Mouse (Mus musculus) CH12.LX (cell line): ENCODE measurements at regions not wholly inside any gene's neighbourhood (a gene's known extent, or its start where the extent isn't known, plus 50 kb on each side); places are given as distances from the start of the nearest gene placed in this dataset.

Source experiments
- DNase-seq: peaks from one replicate; pipeline ENCODE4 v3.0.0-alpha.2; 2013; ENCODE audit errors: extremely low read depth
- H3K27ac ChIP-seq: 2 replicates; pipeline ENCODE4 v1.5.1; 2012; ENCODE audit warnings: low read depth, mild to moderate bottlenecking, control low read depth, moderate library complexity; ENCODE audit not compliant: insufficient read depth
- H3K27me3 ChIP-seq: replicated peaks from 2 replicates; pipeline ENCODE3; 2012; ENCODE audit warnings: inconsistent platforms
- H3K36me3 ChIP-seq, 2 experiments: replicated peaks in 1 of 2; 2 replicates each; pipeline versions ENCODE3 to v1.6.1; 2012; ENCODE audit warnings: inconsistent platforms in 1 of 2, low read length in 1 of 2, mild to moderate bottlenecking in 1 of 2, mixed read lengths in 1 of 2, moderate library complexity in 1 of 2; ENCODE audit not compliant: control insufficient read depth in 1 of 2, insufficient read depth in 1 of 2
- H3K4me1 ChIP-seq, 2 experiments: 2 replicates each; pipeline ENCODE4 v1.6.1; 2012; ENCODE audit warnings: inconsistent platforms in 1 of 2, moderate library complexity in 1 of 2; ENCODE audit not compliant: insufficient read depth in 2 of 2, control insufficient read depth in 1 of 2
- H3K4me2 ChIP-seq: 2 replicates; pipeline ENCODE4 v1.6.1; 2012; ENCODE audit warnings: low read depth, mild to moderate bottlenecking, control low read depth; ENCODE audit not compliant: poor library complexity, insufficient read depth, severe bottlenecking
- H3K4me3 ChIP-seq, 3 experiments: fragments of 150-350 bp in 1 of 3; sonication (generic) in 1 of 3; replicated peaks in 1 of 3; 2 replicates each; pipeline versions ENCODE3 to v1.5.1; 2011 to 2012; ENCODE audit warnings: low read depth in 2 of 3, low read length in 2 of 3, mild to moderate bottlenecking in 2 of 3, moderate library complexity in 2 of 3, control low read depth in 1 of 3, improper control_type of control experiment in 1 of 3, inconsistent platforms in 1 of 3, mixed read lengths in 1 of 3; ENCODE audit not compliant: poor library complexity in 1 of 3
- H3K79me2 ChIP-seq: replicated peaks from 2 replicates; pipeline ENCODE4 v1.6.1; 2012; ENCODE audit warnings: mild to moderate bottlenecking, moderate library complexity; ENCODE audit not compliant: control insufficient read depth, poor library complexity, insufficient read depth, severe bottlenecking; ENCODE audit errors: extremely low read depth
- H3K9ac ChIP-seq: 2 replicates; pipeline ENCODE4 v1.6.1; 2012; ENCODE audit warnings: low read depth, mild to moderate bottlenecking, control low read depth, moderate library complexity; ENCODE audit not compliant: insufficient read depth
- H3K9me3 ChIP-seq: replicated peaks from 2 replicates; pipeline ENCODE3; 2012; ENCODE audit warnings: low read length, inconsistent platforms, mixed read lengths
- BHLHE40 ChIP-seq: IDR thresholded peaks from 2 replicates; pipeline ENCODE4 v1.6.1; 2011; ENCODE audit warnings: mild to moderate bottlenecking, low read depth, low read length, improper control_type of control experiment
- CTCF ChIP-seq, 2 experiments: IDR thresholded peaks in 1 of 2; conservative IDR thresholded peaks in 1 of 2; 2 replicates each; pipeline ENCODE4 v1.5.1; 2011 to 2012; ENCODE audit warnings: low read depth in 2 of 2, low read length in 2 of 2, improper control_type of control experiment in 1 of 2, inconsistent platforms in 1 of 2, mild to moderate bottlenecking in 1 of 2, moderate library complexity in 1 of 2
- JUND ChIP-seq: conservative IDR thresholded peaks from 2 replicates; pipeline ENCODE4 v1.6.1; 2011; ENCODE audit warnings: low read depth, low read length, improper control_type of control experiment
- KAT2A ChIP-seq: IDR thresholded peaks from 2 replicates; pipeline ENCODE4 v1.6.1; 2012; ENCODE audit warnings: low read length, improper control_type of control experiment, inconsistent platforms; ENCODE audit not compliant: insufficient replicate concordance
- MXI1 ChIP-seq: IDR thresholded peaks from 2 replicates; pipeline ENCODE4 v1.6.1; 2011; ENCODE audit warnings: mild to moderate bottlenecking, low read depth, low read length, improper control_type of control experiment
- MYC ChIP-seq: IDR thresholded peaks from 2 replicates; pipeline ENCODE4 v1.6.1; 2011; ENCODE audit warnings: low read depth, mild to moderate bottlenecking, improper control_type of control experiment, low read length
- RAD21 ChIP-seq: IDR thresholded peaks from 2 replicates; pipeline ENCODE4 v1.6.1; 2011; ENCODE audit warnings: low read depth, mild to moderate bottlenecking, low read length, improper control_type of control experiment, moderate library complexity
- SIN3A ChIP-seq: IDR thresholded peaks from 2 replicates; pipeline ENCODE4 v1.6.1; 2012; ENCODE audit warnings: low read length, improper control_type of control experiment, inconsistent platforms
- UBTF ChIP-seq: IDR thresholded peaks from 2 replicates; pipeline ENCODE4 v1.6.1; 2012; ENCODE audit warnings: low read depth, mild to moderate bottlenecking, inconsistent platforms, low read length, improper control_type of control experiment, moderate library complexity
- USF2 ChIP-seq: conservative IDR thresholded peaks from 2 replicates; pipeline ENCODE4 v1.6.1; 2011; ENCODE audit warnings: low read depth, low read length, improper control_type of control experiment
- ZC3H11A ChIP-seq: IDR thresholded peaks from 2 replicates; pipeline ENCODE4 v1.6.1; 2012; ENCODE audit warnings: low read depth, mild to moderate bottlenecking, inconsistent platforms, low read length, improper control_type of control experiment
- ZMIZ1 ChIP-seq: IDR thresholded peaks from 2 replicates; pipeline ENCODE4 v1.6.1; 2012; ENCODE audit warnings: low read depth, mild to moderate bottlenecking, inconsistent platforms, low read length, improper control_type of control experiment
- dilution Hi-C: fragments of 300-500 bp; cut with MboI; formaldehyde crosslinking; loops from 2 replicates; pipeline ENCODE4 v1.14.3; 2020; ENCODE audit warnings: low sequenced_read_pairs; ENCODE audit not compliant: extremely low pct_unique_long_range_greater_than_20kb, extremely low pct_ligation_motif_present
- in situ Hi-C: fragments of 300-500 bp; cut with MboI; formaldehyde crosslinking; loops from 3 replicates; pipeline ENCODE4 v1.14.3; 2019; ENCODE audit warnings: low sequenced_read_pairs, low pct_ligation_motif_present, low pct_unique_long_range_greater_than_20kb, mixed read lengths

GRCm38 (mm10) chr5:35221451-35222305 is 56.4 kb upstream of the Adra2c start:
- Histone ChIP-seq H3K4me3 (no peak overlapping the region), H3K36me3 (no peaks in the 10 kb centered on the region), H3K4me1 (no peaks in the 10 kb centered on the region), H3K9ac (no peak overlapping the region), H3K27me3 (peaks cover 67% of the 10 kb centered on the region), H3K79me2 (no peaks in the 10 kb centered on the region), H3K9me3 (peaks cover 10% of the 10 kb centered on the region), H3K27ac (no peak overlapping the region), H3K4me2 (no peak overlapping the region)
- in situ Hi-C loops = no loop called here
- dilution Hi-C loops = no loop called here
- no peak for DNase-seq
- no peak for TF ChIP-seq JUND
- TF ChIP-seq CTCF (conservative IDR thresholded peaks at IDR 0.05 in 1 of 2, IDR thresholded peaks at IDR 0.05 in 1 of 2; ENCODE audit: low read depth in 2 of 2, low read length in 2 of 2) = no peak
- no peak for TF ChIP-seq MYC
- no peak for TF ChIP-seq USF2
- TF ChIP-seq KAT2A = no peak
- TF ChIP-seq BHLHE40 = no peak
- no peak for TF ChIP-seq UBTF
- no peak for TF ChIP-seq SIN3A
- TF ChIP-seq MXI1 = no peak
- TF ChIP-seq ZC3H11A = no peak
- no peak for TF ChIP-seq RAD21
- TF ChIP-seq ZMIZ1 = no peak

GRCm38 (mm10) chr5:35216271-35216670 is 61.8 kb upstream of the Adra2c start:
- Histone ChIP-seq H3K36me3 (no peaks in the 10 kb centered on the region), H3K27ac (no peak overlapping the region), H3K27me3 (peaks cover 88% of the 10 kb centered on the region), H3K4me3 (no peak overlapping the region), H3K4me2 (no peak overlapping the region), H3K4me1 (0 out of 4 replicates have a peak, but pooled peaks cover 0 to 4% of the 10 kb centered on the region in 2 experiments), H3K9ac (no peak overlapping the region), H3K79me2 (no peaks in the 10 kb centered on the region), H3K9me3 (peaks cover 6% of the 10 kb centered on the region)
- no peak for DNase-seq
- in situ Hi-C loops = no loop called here
- TF ChIP-seq JUND (no peak), CTCF (conservative IDR thresholded peaks at IDR 0.05 in 1 of 2, IDR thresholded peaks at IDR 0.05 in 1 of 2; ENCODE audit: low read depth in 2 of 2, low read length in 2 of 2) (no peak)
- dilution Hi-C loops = no loop called here
